Mouse (Mus musculus) myocyte (in vitro differentiated cells): ENCODE measurements around the gene Psors1c2.

Experiments
- CEBPB ChIP-seq: IDR thresholded peaks from 2 replicates; pipeline ENCODE4 v1.6.1; 2011; ENCODE audit warnings: mild to moderate bottlenecking, moderate library complexity; ENCODE audit not compliant: poor library complexity, insufficient read depth, severe bottlenecking
- POLR2A ChIP-seq: IDR thresholded peaks from one replicate; pipeline ENCODE4 v1.6.1; 2011; ENCODE audit warnings: low read depth, mild to moderate bottlenecking, control low read depth, moderate library complexity; ENCODE audit not compliant: insufficient read length
- POLR2AphosphoS2 ChIP-seq: IDR thresholded peaks from one replicate; pipeline ENCODE4 v1.6.1; 2011; ENCODE audit warnings: low read depth, control low read depth; ENCODE audit not compliant: insufficient read length
- REST ChIP-seq: IDR thresholded peaks from one replicate; pipeline ENCODE4 v1.6.1; 2011; ENCODE audit warnings: mild to moderate bottlenecking, control low read depth, moderate library complexity; ENCODE audit not compliant: insufficient read depth, insufficient read length
- SRF ChIP-seq: IDR thresholded peaks from one replicate; pipeline ENCODE4 v1.6.1; 2011; ENCODE audit warnings: low read depth; ENCODE audit not compliant: control insufficient read depth, insufficient read length
- TCF12 ChIP-seq: IDR thresholded peaks from one replicate; pipeline ENCODE4 v1.6.1; 2011; ENCODE audit warnings: mild to moderate bottlenecking, control low read depth; ENCODE audit not compliant: poor library complexity, insufficient read depth, severe bottlenecking
- TCF3 ChIP-seq: IDR thresholded peaks from one replicate; pipeline ENCODE4 v1.6.1; 2011; ENCODE audit warnings: low read depth, control low read depth; ENCODE audit not compliant: insufficient read length
- USF1 ChIP-seq: IDR thresholded peaks from one replicate; pipeline ENCODE4 v1.6.1; 2011; ENCODE audit warnings: low read depth, mild to moderate bottlenecking, control low read depth, moderate library complexity

- TF ChIP-seq SRF (no peak), POLR2A (no peak), POLR2AphosphoS2 (no peak), CEBPB (no peak), TCF3 (no peak), USF1 (no peak), TCF12 (no peak), REST (no peak)
Observed at GRCm38 (mm10) chr17:35578211-35578610, 45.2 kb downstream of the Psors1c2 start.
